Mouse (Mus musculus) layer of hippocampus, adult 9-10 months (tissue): ENCODE measurements around the gene Sox21.

ENCODE experiments used
- DNase-seq: peaks from one replicate; pipeline ENCODE4 v3.0.0; 2022; ENCODE audit warnings: low spot score

The Sox21 gene

GRCm38 (mm10) chr14:118225061-118225743, 11.6 kb downstream of the Sox21 start:
- no peak for DNase-seq

- no peak for DNase-seq
Measured at GRCm38 (mm10) chr14:118220885-118221284, 15.9 kb downstream of the Sox21 start.

GRCm38 (mm10) chr14:118216826-118217225, 20.0 kb downstream of the Sox21 start:
- DNase-seq: no peak

- DNase-seq: no peak
Measured at GRCm38 (mm10) chr14:118212188-118212804, 24.5 kb downstream of the Sox21 start.

GRCm38 (mm10) chr14:118209642-118210041, 27.2 kb downstream of the Sox21 start:
- DNase-seq: no peak

- DNase-seq: no peak
Measured at GRCm38 (mm10) chr14:118207347-118207746, 29.5 kb downstream of the Sox21 start.

GRCm38 (mm10) chr14:118203031-118203430, 33.8 kb downstream of the Sox21 start:
- DNase-seq: no peak

- DNase-seq: no peak
Measured at GRCm38 (mm10) chr14:118202006-118202405, 34.8 kb downstream of the Sox21 start.

GRCm38 (mm10) chr14:118200731-118201130, 36.1 kb downstream of the Sox21 start:
- DNase-seq: no peak

GRCm38 (mm10) chr14:118197063-118197462, 39.8 kb downstream of the Sox21 start:
- DNase-seq: no peak

- no peak for DNase-seq
Measured at GRCm38 (mm10) chr14:118194219-118194914, 42.5 kb downstream of the Sox21 start.

GRCm38 (mm10) chr14:118193663-118194062, 43.2 kb downstream of the Sox21 start:
- DNase-seq: no peak

- no peak for DNase-seq
Measured at GRCm38 (mm10) chr14:118193001-118193628, 43.7 kb downstream of the Sox21 start.

- DNase-seq: no peak
Measured at GRCm38 (mm10) chr14:118191442-118191841, 45.4 kb downstream of the Sox21 start.
